Mouse (Mus musculus) liver, embryonic 12.5 days (tissue): ENCODE data around the gene Timp4. TPM values are rescaled to one million over a fixed set of nuclear protein-coding genes. Genes with fewer than 3 reads are reported as not detected.

ENCODE experiments used
- ATAC-seq: fragments of 200-750 bp; cut with Nextera tagmentation; 2 replicates; pipeline ENCODE4 v1.8.0; 2017; ENCODE audit warnings: moderate number of reproducible peaks, mild to moderate bottlenecking, moderate library complexity
- H3K27ac ChIP-seq: fragments of 300-500 bp; sonication (generic); 2 replicates; pipeline ENCODE4 v1.5.1; 2016; ENCODE audit warnings: mild to moderate bottlenecking
- H3K27me3 ChIP-seq: fragments of 300-500 bp; sonication (generic); replicated peaks from 2 replicates; pipeline ENCODE4 v1.6.1; 2016; ENCODE audit warnings: mild to moderate bottlenecking, moderate library complexity
- H3K36me3 ChIP-seq: fragments of 300-500 bp; sonication (generic); 2 replicates; pipeline ENCODE4 v1.6.1; 2016; ENCODE audit warnings: mild to moderate bottlenecking, moderate library complexity
- H3K4me1 ChIP-seq: fragments of 300-500 bp; sonication (generic); 2 replicates; pipeline ENCODE4 v1.6.1; 2016
- H3K4me2 ChIP-seq: fragments of 300-500 bp; sonication (generic); 2 replicates; pipeline ENCODE4 v1.6.1; 2016; ENCODE audit warnings: mild to moderate bottlenecking, moderate library complexity
- H3K4me3 ChIP-seq: fragments of 300-500 bp; sonication (generic); 2 replicates; pipeline ENCODE4 v1.5.1; 2016; ENCODE audit warnings: mild to moderate bottlenecking, moderate library complexity
- H3K9ac ChIP-seq: fragments of 300-500 bp; sonication (generic); 2 replicates; pipeline ENCODE4 v1.6.1; 2016; ENCODE audit warnings: mild to moderate bottlenecking, moderate library complexity
- H3K9me3 ChIP-seq: fragments of 300-500 bp; sonication (generic); replicated peaks from 2 replicates; pipeline ENCODE4 v1.6.1; 2016; ENCODE audit warnings: mild to moderate bottlenecking, moderate library complexity
- WGBS: fragments of 180-500 bp; shearing (Covaris S2); methylation state at CpG from one replicate; pipeline ENCODE4 v1.1.7; 2016; ENCODE audit not compliant: insufficient replicate concordance; 5-methylcytosine and 5-hydroxymethylcytosine counted together
- polyA plus RNA-seq: library from polyadenylated mRNA; unstranded; fragments of >200 nt; fragmentation: Nextera tagmentation; extraction: Ambion mirVana; gene quantifications from 2 replicates; pipeline ENCODE4 v1.2.1, GENCODE M21; 2016

Gene Timp4
- polyA plus RNA-seq, 1 experiment from 2014 or later, result not detected

DNA sequence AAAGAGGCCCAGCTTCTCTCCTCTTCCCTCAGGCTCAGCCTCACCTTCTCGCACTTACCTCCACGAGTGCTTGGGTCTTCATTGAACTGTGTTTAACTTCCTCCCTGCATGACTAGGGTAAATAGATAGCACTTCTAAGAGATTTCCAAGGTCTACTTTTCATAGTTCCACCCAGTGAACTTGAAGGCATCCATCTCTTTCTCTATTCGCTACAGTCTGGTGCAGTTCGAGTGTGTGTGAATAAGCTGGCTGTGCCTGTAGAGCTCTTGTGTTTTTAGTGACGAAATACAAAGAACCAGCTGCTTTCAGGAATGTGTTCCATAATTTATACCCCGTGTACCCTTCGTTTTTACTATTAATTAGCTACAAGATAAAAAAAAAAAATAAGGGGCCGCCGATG lies 22.7 kb upstream of the Timp4 start:
- WGBS, result 62% methylated on average over 9 of the region's 9 CpGs
- H3K27ac ChIP-seq, result no peak overlapping the region
- H3K4me2 ChIP-seq, result no peak overlapping the region
- 0 out of 2 replicates have a peak, but pooled peaks cover 3% of the 10 kb centered on the region for H3K4me1 ChIP-seq
- 0 out of 2 replicates have a peak, but pooled peaks cover 9% of the 10 kb centered on the region for H3K27me3 ChIP-seq
- H3K4me3 ChIP-seq, result no peak overlapping the region
- no peaks in the 10 kb centered on the region for H3K36me3 ChIP-seq
- no peak overlapping the region for H3K9ac ChIP-seq
- H3K9me3 ChIP-seq, result no peaks in the 10 kb centered on the region
- ATAC-seq, result no peak

DNA sequence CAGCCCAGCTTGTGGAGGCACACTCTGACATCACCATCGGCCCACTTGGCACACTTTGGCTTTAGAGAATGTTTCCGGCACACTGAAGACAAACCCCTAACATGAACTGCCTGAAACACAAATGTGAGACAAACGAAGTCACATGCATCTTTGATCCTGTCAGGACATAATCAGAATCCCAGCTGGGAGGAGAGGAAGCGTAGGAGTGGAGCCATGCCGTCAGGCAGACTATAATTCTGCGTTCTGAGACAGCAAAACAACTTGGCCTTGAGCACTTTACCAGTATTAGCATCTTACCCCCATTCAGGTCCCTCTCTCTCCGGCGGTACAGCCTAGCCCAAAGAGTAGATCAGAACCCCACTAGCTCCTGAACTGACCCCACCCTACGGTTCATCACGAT lies 21.3 kb upstream of the Timp4 start:
- 76% methylated on average over 10 of the region's 10 CpGs for WGBS
- Histone ChIP-seq H3K9ac (no peak overlapping the region), H3K4me3 (no peak overlapping the region), H3K9me3 (no peaks in the 10 kb centered on the region), H3K4me2 (no peak overlapping the region), H3K36me3 (no peaks in the 10 kb centered on the region), H3K27me3 (0 out of 2 replicates have a peak, but pooled peaks cover 9% of the 10 kb centered on the region), H3K27ac (no peak overlapping the region), H3K4me1 (0 out of 2 replicates have a peak, but pooled peaks cover 3% of the 10 kb centered on the region)
- ATAC-seq, result no peak

DNA sequence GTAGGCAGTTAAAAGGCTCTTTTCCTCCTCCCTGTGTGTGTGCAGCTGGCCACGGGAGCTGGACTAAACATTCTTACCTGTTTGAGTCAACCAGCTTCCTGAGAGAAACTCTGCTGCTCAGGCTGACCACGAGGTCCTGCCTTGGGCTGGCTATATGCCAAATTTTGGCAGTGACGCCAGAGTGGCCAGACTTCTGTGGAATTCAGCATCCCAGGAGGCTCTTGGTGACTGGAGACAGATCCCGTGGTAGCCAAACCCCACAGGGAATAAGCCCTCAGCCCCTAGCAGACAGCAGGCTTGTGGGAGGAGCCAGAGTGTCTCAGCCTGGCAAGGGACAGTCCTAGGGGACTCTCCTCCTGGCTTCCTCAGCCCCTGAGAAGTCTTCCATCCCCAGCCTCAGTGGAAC lies 19.9 kb upstream of the Timp4 start:
- Histone ChIP-seq H3K4me2 (no peak overlapping the region), H3K27me3 (0 out of 2 replicates have a peak, but pooled peaks cover 4% of the 10 kb centered on the region), H3K4me3 (no peak overlapping the region), H3K9ac (no peak overlapping the region), H3K36me3 (no peaks in the 10 kb centered on the region), H3K27ac (no peak overlapping the region), H3K4me1 (no peaks in the 10 kb centered on the region), H3K9me3 (no peaks in the 10 kb centered on the region)
- ATAC-seq, result no peak
- WGBS, result 36% methylated on average over 4 of the region's 4 CpGs

DNA sequence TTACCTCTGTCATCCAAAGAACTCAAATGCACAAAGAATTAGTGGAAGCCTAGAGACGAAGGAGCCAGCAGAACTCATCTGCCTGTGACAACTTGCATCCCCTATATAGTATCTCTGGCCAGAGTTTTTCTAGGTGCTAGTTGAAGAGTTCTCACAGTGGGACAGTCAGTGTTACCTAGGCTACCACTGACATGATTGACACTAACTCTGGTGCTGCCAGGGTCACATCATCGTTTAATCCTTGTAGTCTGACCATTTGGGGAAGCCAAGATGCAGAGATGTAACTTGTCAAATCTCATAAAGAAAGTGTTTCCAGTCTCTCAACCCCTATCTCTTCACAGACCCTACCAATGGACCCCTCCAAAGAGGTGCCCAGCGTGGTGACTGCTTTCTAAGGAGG lies 19.3 kb upstream of the Timp4 start:
- H3K36me3 ChIP-seq, result no peaks in the 10 kb centered on the region
- 48% methylated on average over 3 of the region's 3 CpGs for WGBS
- H3K4me3 ChIP-seq, result no peak overlapping the region
- no peak overlapping the region for H3K9ac ChIP-seq
- no peak for ATAC-seq
- H3K4me2 ChIP-seq, result no peak overlapping the region
- H3K27ac ChIP-seq, result no peak overlapping the region
- 0 out of 2 replicates have a peak, but pooled peaks cover 4% of the 10 kb centered on the region for H3K27me3 ChIP-seq
- H3K9me3 ChIP-seq, result no peaks in the 10 kb centered on the region
- H3K4me1 ChIP-seq, result no peaks in the 10 kb centered on the region

DNA sequence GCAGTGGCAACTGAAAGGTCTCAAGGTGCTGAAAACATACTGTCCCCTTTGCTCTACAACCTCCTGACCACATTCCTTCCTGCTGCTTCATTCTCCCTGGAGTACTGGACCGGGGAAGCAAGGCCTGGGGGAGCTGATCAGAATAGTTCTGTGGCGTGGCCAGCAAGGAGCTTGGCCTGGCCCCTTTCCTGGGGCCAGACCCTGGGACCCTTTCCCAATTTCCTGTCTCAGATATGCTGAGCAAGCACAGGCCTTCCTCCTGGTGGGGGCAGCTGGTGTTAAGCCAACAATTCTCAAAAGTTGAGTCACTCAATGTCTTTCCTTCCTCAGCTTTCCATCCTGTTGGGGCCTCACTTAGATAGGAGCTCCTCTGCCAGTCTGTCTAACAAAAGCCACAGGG lies 18.1 kb upstream of the Timp4 start:
- Histone ChIP-seq H3K9ac (no peak overlapping the region), H3K4me2 (no peak overlapping the region), H3K27ac (no peak overlapping the region), H3K9me3 (no peaks in the 10 kb centered on the region), H3K36me3 (no peaks in the 10 kb centered on the region), H3K4me3 (no peak overlapping the region), H3K4me1 (no peaks in the 10 kb centered on the region), H3K27me3 (0 out of 2 replicates have a peak, but pooled peaks cover 4% of the 10 kb centered on the region)
- ATAC-seq, result no peak
- WGBS, result 29% methylated on average over 2 of the region's 2 CpGs

DNA sequence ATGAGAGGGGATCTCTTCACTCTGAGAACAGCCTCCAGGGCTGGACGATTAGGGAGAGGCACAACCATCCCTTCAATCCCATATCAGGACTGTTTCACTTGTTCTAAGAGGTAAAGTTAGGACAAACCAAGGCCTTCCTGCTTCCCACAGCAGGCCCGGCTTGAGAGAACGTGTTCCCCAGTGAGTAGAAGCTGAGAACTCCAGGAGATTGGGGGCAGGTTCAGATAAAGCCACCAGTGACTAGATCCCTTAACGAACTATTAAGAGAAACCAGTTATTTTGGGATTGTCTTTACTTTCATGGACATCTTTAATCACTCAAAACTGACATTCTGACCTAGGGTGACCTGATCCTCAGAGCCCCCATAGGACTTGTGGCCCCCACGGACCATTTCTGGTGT lies 17.6 kb upstream of the Timp4 start:
- H3K27me3 ChIP-seq, result 0 out of 2 replicates have a peak, but pooled peaks cover 4% of the 10 kb centered on the region
- no peak overlapping the region for H3K27ac ChIP-seq

DNA sequence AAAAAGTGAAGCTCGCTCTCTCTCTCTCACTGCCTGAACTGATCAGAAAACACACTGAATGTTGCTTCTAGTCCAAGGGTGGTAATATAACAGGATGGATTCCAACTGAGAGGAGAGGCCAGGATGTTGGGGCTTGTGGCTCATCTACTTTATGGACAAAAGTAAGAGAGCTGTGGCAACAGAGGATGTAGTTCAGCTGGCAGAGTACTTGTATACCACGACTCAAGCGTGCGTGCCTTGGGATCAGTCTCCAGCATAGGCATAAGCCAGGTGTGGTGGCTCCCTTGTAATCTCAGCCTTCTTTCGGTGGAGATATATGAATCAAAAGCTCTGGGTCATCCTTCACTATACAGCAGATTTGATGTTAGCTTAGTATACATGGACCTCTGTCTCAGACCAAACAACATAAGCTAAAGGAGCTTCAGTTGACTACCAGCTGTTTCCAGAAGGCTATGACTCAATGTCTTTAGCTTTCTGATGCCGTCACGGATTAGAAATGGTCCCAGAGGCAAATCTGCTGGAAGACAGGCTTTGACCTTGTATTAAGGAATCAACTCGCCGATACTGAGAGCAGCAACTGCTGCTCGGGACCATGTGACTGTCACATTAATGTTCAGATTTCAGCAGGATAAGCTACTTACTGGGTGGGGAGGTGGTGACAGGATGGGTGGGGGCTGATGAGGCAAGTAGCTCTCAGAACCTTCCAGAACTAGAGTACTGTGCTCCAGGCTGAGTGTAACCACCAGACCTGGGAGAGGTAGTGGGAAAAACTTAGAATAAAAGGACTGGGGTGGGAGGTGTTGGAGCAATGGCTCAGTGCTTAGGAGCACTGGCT lies 16.8 kb upstream of the Timp4 start:
- no peak overlapping the region for H3K4me3 ChIP-seq
- H3K9me3 ChIP-seq, result no peaks in the 10 kb centered on the region
- no peak for ATAC-seq
- no peaks in the 10 kb centered on the region for H3K36me3 ChIP-seq
- H3K4me1 ChIP-seq, result no peaks in the 10 kb centered on the region
- no peak overlapping the region for H3K27ac ChIP-seq
- no peak overlapping the region for H3K4me2 ChIP-seq
- H3K27me3 ChIP-seq, result 0 out of 2 replicates have a peak, but pooled peaks cover 4% of the 10 kb centered on the region
- 71% methylated on average over 10 of the region's 10 CpGs for WGBS
- H3K9ac ChIP-seq, result no peak overlapping the region

More for the DNA sequence above, 17.6 kb upstream of the Timp4 start:
- Histone ChIP-seq H3K4me2 (no peak overlapping the region), H3K9me3 (no peaks in the 10 kb centered on the region), H3K36me3 (no peaks in the 10 kb centered on the region), H3K4me3 (no peak overlapping the region), H3K4me1 (no peaks in the 10 kb centered on the region), H3K9ac (no peak overlapping the region)
- WGBS, result 45% methylated on average over 5 of the region's 5 CpGs
- ATAC-seq, result no peak

DNA sequence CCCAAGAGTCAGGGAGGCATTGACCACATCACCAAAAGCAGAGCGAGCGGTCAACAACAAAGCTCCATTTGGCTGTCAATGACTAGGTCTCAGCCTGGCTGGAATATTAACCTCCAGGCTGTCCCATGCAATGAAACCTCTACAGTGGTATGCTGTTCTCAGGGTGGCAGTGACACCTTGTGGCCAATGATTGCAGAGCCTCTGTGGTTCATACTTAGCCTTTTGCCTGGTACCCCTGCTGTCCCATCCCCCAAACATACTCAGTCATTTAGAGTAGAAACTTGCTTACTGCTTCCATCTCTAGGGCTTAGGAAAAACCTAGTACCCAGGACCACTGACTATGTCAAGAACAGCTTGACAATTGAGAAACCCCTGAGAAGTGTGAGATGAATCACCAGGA lies 15.9 kb upstream of the Timp4 start:
- whole genome bisulfite sequencing, result 47% methylated on average over 2 of the region's 2 CpGs
- no peak overlapping the region for H3K4me3 ChIP-seq
- no peaks in the 10 kb centered on the region for H3K36me3 ChIP-seq
- H3K27ac ChIP-seq, result no peak overlapping the region
- no peaks in the 10 kb centered on the region for H3K4me1 ChIP-seq
- no peak overlapping the region for H3K4me2 ChIP-seq
- no peaks in the 10 kb centered on the region for H3K9me3 ChIP-seq
- H3K27me3 ChIP-seq, result 0 out of 2 replicates have a peak, but pooled peaks cover 4% of the 10 kb centered on the region
- H3K9ac ChIP-seq, result no peak overlapping the region
- no peak for ATAC-seq

DNA sequence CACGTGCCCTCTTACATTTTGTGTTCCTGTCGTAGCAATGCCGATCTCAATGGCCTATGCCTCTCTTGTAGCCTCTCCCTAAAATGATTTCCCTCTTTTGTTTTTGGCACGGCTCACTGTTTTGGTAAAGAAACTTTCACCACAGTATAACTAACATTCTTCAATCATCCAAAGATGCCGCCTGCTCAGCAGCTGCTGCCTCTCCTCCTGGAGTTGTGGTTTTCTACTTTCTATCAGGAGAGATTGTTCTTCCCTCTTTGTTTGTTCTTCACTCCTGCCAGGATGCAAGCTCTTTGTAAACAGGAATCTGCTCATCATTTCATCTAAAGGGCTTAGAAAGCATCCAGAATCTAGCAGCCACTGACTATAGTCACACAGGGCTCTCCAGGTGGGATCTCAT lies 14.8 kb upstream of the Timp4 start:
- H3K9ac ChIP-seq, result no peak overlapping the region
- no peaks in the 10 kb centered on the region for H3K9me3 ChIP-seq
- no peak overlapping the region for H3K4me2 ChIP-seq
- H3K27me3 ChIP-seq, result no peaks in the 10 kb centered on the region
- H3K4me3 ChIP-seq, result no peak overlapping the region
- ATAC-seq, result no peak
- 58% methylated on average over 5 of the region's 5 CpGs for WGBS
- no peaks in the 10 kb centered on the region for H3K36me3 ChIP-seq
- H3K27ac ChIP-seq, result no peak overlapping the region
- H3K4me1 ChIP-seq, result no peaks in the 10 kb centered on the region

DNA sequence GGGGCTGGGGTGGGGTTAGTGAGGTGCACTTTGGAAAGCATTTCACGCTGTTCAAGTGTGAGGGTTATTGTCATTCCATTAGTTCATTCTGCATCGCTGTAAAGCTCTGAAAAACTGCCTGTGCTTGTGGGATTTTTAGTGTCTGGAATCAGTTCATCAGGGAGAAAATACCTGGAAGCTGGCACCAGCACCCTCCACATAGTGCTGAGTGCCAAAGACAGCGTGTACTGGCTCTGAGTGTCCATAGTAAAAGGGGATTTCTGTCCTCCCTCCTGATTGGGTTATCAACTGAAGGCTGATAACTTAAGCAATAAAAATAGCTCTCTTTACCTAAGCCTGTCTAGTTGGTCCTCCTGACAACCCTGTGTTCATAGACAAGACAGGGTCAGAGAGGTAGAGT lies 8.5 kb upstream of the Timp4 start:
- Histone ChIP-seq H3K4me1 (no peaks in the 10 kb centered on the region), H3K27ac (no peak overlapping the region), H3K27me3 (no peaks in the 10 kb centered on the region), H3K9ac (no peak overlapping the region), H3K4me3 (no peak overlapping the region), H3K36me3 (no peaks in the 10 kb centered on the region), H3K9me3 (no peaks in the 10 kb centered on the region), H3K4me2 (no peak overlapping the region)
- WGBS, result 73% methylated on average over 3 of the region's 3 CpGs
- ATAC-seq, result no peak

DNA sequence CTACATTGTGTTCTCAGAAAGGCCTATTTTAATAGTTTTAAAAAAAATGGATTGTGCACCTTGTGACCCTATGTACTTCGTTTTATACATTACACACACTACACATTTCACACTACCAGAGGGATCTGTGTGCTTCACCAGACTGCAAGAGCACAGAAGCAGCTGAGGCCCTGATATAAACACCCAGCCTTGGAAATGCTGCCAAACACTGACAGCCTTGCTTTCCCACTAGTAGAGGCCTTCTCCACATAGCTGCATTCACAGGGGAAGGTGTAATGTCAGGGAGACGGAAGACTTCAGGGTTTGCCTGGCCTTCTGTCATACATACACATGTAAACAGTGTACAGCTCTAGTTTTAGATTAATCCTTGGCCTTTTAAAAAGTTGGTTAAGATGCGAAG lies 3.2 kb upstream of the Timp4 start:
- H3K36me3 ChIP-seq, result no peaks in the 10 kb centered on the region
- ATAC-seq, result no peak
- WGBS, result 59% methylated on average over 3 of the region's 3 CpGs
- H3K4me2 ChIP-seq, result no peak overlapping the region
- no peak overlapping the region for H3K4me3 ChIP-seq
- H3K27ac ChIP-seq, result no peak overlapping the region
- H3K27me3 ChIP-seq, result 0 out of 2 replicates have a peak, but pooled peaks cover 6% of the 10 kb centered on the region
- H3K4me1 ChIP-seq, result 0 out of 2 replicates have a peak, but pooled peaks cover 4% of the 10 kb centered on the region
- no peaks in the 10 kb centered on the region for H3K9me3 ChIP-seq
- no peak overlapping the region for H3K9ac ChIP-seq

DNA sequence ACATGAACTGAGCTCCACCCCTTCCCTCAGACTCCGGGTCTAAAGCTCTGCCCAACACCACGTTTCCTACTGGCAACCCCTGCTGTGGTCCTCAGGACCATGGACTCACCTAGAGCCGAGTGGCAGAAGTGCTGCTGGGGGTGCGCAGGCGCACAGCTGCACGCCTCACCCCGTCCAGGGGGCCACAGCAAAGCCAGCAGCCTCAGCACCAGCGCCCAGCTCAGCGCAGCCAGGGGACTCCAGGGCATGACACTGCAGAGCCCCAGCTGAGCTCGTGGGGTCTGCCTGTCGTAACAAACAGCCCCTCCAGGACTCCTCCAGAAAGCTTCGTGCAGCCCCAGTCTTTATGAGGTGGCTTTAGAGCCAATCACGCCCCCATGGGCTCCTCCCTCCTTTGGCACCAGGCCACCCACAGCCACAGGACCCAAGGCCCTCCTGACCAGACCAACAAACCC lies 447 bp downstream of the Timp4 start:
- 14% methylated on average over 13 of the region's 13 CpGs for WGBS
- 0 out of 2 replicates have a peak, but pooled peaks cover 6% of the 10 kb centered on the region for H3K27me3 ChIP-seq
- H3K9ac ChIP-seq, result no peak overlapping the region
- no peak overlapping the region for H3K27ac ChIP-seq
- no peak for ATAC-seq
- H3K4me3 ChIP-seq, result no peak overlapping the region
- 0 out of 2 replicates have a peak, but pooled peaks cover 4% of the 10 kb centered on the region for H3K4me1 ChIP-seq
- H3K36me3 ChIP-seq, result no peaks in the 10 kb centered on the region
- no peaks in the 10 kb centered on the region for H3K9me3 ChIP-seq
- H3K4me2 ChIP-seq, result peak overlapping the region; percentile 36
